Mouse (Mus musculus) heart, embryonic 11.5 days (tissue): ENCODE results near the gene Slc39a1. TPM values are rescaled to one million over a fixed set of nuclear protein-coding genes. Genes with fewer than 3 reads are reported as not detected.

Source experiments
- ATAC-seq: fragments of 200-750 bp; cut with Nextera tagmentation; replicated peaks from 2 replicates; pipeline ENCODE4 v1.8.0; 2017; ENCODE audit warnings: moderate library complexity; ENCODE audit not compliant: insufficient number of reproducible peaks, low FRiP score, low TSS enrichment
- H3K27ac ChIP-seq: fragments of 300-500 bp; sonication (generic); 2 replicates; pipeline ENCODE4 v1.5.1; 2014; ENCODE audit warnings: mild to moderate bottlenecking, low read depth, low read length
- H3K27me3 ChIP-seq: fragments of 300-500 bp; sonication (generic); 2 replicates; pipeline ENCODE4 v1.6.1; 2014; ENCODE audit warnings: mild to moderate bottlenecking, low read length, mixed read lengths; ENCODE audit not compliant: control insufficient read depth, insufficient read depth
- H3K36me3 ChIP-seq: fragments of 300-500 bp; sonication (generic); 2 replicates; pipeline ENCODE4 v1.6.1; 2014; ENCODE audit warnings: mild to moderate bottlenecking, low read length, moderate library complexity, mixed read lengths; ENCODE audit not compliant: control insufficient read depth, insufficient read depth
- H3K4me1 ChIP-seq: fragments of 300-500 bp; sonication (generic); 2 replicates; pipeline ENCODE4 v1.6.1; 2014; ENCODE audit warnings: low read length; ENCODE audit not compliant: control insufficient read depth, insufficient read depth
- H3K4me2 ChIP-seq: fragments of 300-500 bp; sonication (generic); 2 replicates; pipeline ENCODE4 v1.6.1; 2014; ENCODE audit warnings: mild to moderate bottlenecking, moderate library complexity
- H3K4me3 ChIP-seq: fragments of 300-500 bp; sonication (generic); 2 replicates; pipeline ENCODE4 v1.5.1; 2014; ENCODE audit warnings: low read depth, low read length
- H3K9ac ChIP-seq: fragments of 300-500 bp; sonication (generic); 2 replicates; pipeline ENCODE4 v1.6.1; 2014; ENCODE audit warnings: mild to moderate bottlenecking, low read depth, low read length, moderate library complexity
- H3K9me3 ChIP-seq: fragments of 300-500 bp; sonication (generic); replicated peaks from 2 replicates; pipeline ENCODE4 v1.6.1; 2016; ENCODE audit warnings: low read length; ENCODE audit not compliant: control insufficient read depth
- WGBS: fragments of 180-500 bp; shearing (Covaris S2); extraction: QIAGEN DNeasy Blood & Tissue Kit; methylation state at CpG from one replicate; pipeline ENCODE4 v1.1.7; 2014; ENCODE audit not compliant: insufficient replicate concordance; 5-methylcytosine and 5-hydroxymethylcytosine counted together
- polyA plus RNA-seq: library from polyadenylated mRNA; unstranded; fragments of >200 nt; fragmentation: Nextera tagmentation; extraction: Ambion mirVana; gene quantifications from 2 replicates; pipeline ENCODE4 v1.2.1, GENCODE M21; 2014

Gene Slc39a1
- polyA plus RNA-seq, 1 experiment from 2014 or later, result 80.8 TPM

GRCm38 (mm10) chr3:90224331-90224730 lies 23.6 kb upstream of the Slc39a1 start:
- Histone ChIP-seq H3K4me2 (no peak overlapping the region), H3K36me3 (peaks cover 17% of the 10 kb centered on the region), H3K9me3 (no peaks in the 10 kb centered on the region), H3K27ac (no peak overlapping the region), H3K27me3 (no peaks in the 10 kb centered on the region), H3K4me1 (peaks cover 18% of the 10 kb centered on the region), H3K4me3 (no peak overlapping the region), H3K9ac (no peak overlapping the region)
- ATAC-seq, result no peak
- 68% methylated on average over 10 of the region's 10 CpGs for WGBS

GRCm38 (mm10) chr3:90231075-90231474 lies 16.9 kb upstream of the Slc39a1 start:
- Histone ChIP-seq H3K9me3 (no peaks in the 10 kb centered on the region), H3K4me1 (0 out of 2 replicates have a peak, but pooled peaks cover 3% of the 10 kb centered on the region), H3K27ac (peak overlapping the region; percentile 84; the same call in 1 of the 2 replicates), H3K4me2 (peak overlapping the region; percentile 85), H3K36me3 (peaks cover 11% of the 10 kb centered on the region), H3K9ac (peak overlapping the region; percentile 86), H3K4me3 (peak overlapping the region; percentile 69), H3K27me3 (no peaks in the 10 kb centered on the region)
- 0 out of 2 replicates have a peak, but pooled peaks have one; percentile 2 for ATAC-seq
- 14% methylated on average over 8 of the region's 8 CpGs for WGBS

- Histone ChIP-seq H3K9ac (peak within 1 kb of the TSS; percentile 86), H3K4me3 (peak within 1 kb of the TSS; percentile 69), H3K9me3 (no peaks in the 10 kb centered on the region), H3K27ac (peak within 1 kb of the TSS; percentile 84), H3K4me2 (peak within 1 kb of the TSS; percentile 85), H3K4me1 (0 out of 2 replicates have a peak, but pooled peaks cover 3% of the 10 kb centered on the region), H3K27me3 (no peaks in the 10 kb centered on the region), H3K36me3 (peaks cover 11% of the 10 kb centered on the region)
- peak; percentile 91 for ATAC-seq
- under 1% methylated on average over 61 of the region's 61 CpGs for WGBS
Observed at GRCm38 (mm10) chr3:90231507-90232333, 16.3 kb upstream of the Slc39a1 start, which contains the start of gene Jtb. TSS of gene Jtb (plus strand) at chr3:90231597.

- Histone ChIP-seq H3K27ac (no peak overlapping the region), H3K27me3 (no peaks in the 10 kb centered on the region), H3K4me3 (no peak overlapping the region), H3K36me3 (no peaks in the 10 kb centered on the region), H3K9ac (no peak overlapping the region), H3K4me1 (peaks cover 9% of the 10 kb centered on the region; the same call in 1 of the 2 replicates), H3K9me3 (no peaks in the 10 kb centered on the region), H3K4me2 (no peak overlapping the region)
- 80% methylated on average over 2 of the region's 2 CpGs for WGBS
- no peak for ATAC-seq
Observed at GRCm38 (mm10) chr3:90241251-90241650, 6.7 kb upstream of the Slc39a1 start.

GRCm38 (mm10) chr3:90241669-90242358 lies 6.2 kb upstream of the Slc39a1 start:
- Histone ChIP-seq H3K27ac (no peak overlapping the region), H3K4me2 (no peak overlapping the region), H3K9ac (no peak overlapping the region), H3K4me3 (no peak overlapping the region), H3K4me1 (peaks cover 9% of the 10 kb centered on the region; the same call in 1 of the 2 replicates), H3K9me3 (no peaks in the 10 kb centered on the region), H3K27me3 (no peaks in the 10 kb centered on the region), H3K36me3 (no peaks in the 10 kb centered on the region)
- WGBS, result 72% methylated on average over 10 of the region's 10 CpGs
- ATAC-seq, result no peak

- 3% methylated on average over 19 of the region's 19 CpGs for WGBS
- peaks cover 9% of the 10 kb centered on the region; the same call in 1 of the 2 replicates for H3K4me1 ChIP-seq
- no peak within 1 kb of the TSS for H3K27ac ChIP-seq
- H3K4me3 ChIP-seq, result peak within 1 kb of the TSS; percentile 45
- peak within 1 kb of the TSS; percentile 59 for H3K9ac ChIP-seq
- H3K27me3 ChIP-seq, result no peaks in the 10 kb centered on the region
- no peaks in the 10 kb centered on the region for H3K9me3 ChIP-seq
- H3K4me2 ChIP-seq, result peak within 1 kb of the TSS; percentile 87
- H3K36me3 ChIP-seq, result no peaks in the 10 kb centered on the region
- 0 out of 2 replicates have a peak, but pooled peaks have one; percentile 39 for ATAC-seq
Observed at GRCm38 (mm10) chr3:90242984-90243775, 4.8 kb upstream of the Slc39a1 start, which contains the start of gene Creb3l4. TSS of gene Creb3l4 (minus strand) at chr3:90243512.

- no peak overlapping the region for H3K27ac ChIP-seq
- no peaks in the 10 kb centered on the region for H3K9me3 ChIP-seq
- H3K27me3 ChIP-seq, result no peaks in the 10 kb centered on the region
- peaks cover 13% of the 10 kb centered on the region for H3K4me1 ChIP-seq
- H3K4me2 ChIP-seq, result no peak overlapping the region
- H3K9ac ChIP-seq, result no peak overlapping the region
- 78% methylated on average over 2 of the region's 2 CpGs for WGBS
- no peak for ATAC-seq
- no peak overlapping the region for H3K4me3 ChIP-seq
- peaks cover 2% of the 10 kb centered on the region; the same call in 1 of the 2 replicates for H3K36me3 ChIP-seq
Observed at GRCm38 (mm10) chr3:90245406-90245805, 2.6 kb upstream of the Slc39a1 start.

- peak overlapping the region; percentile 89 for H3K9ac ChIP-seq
- H3K9me3 ChIP-seq, result no peaks in the 10 kb centered on the region
- WGBS, result 3% methylated on average over 3 of the region's 3 CpGs
- ATAC-seq, result no peak
- H3K4me3 ChIP-seq, result peak overlapping the region; percentile 81
- H3K27me3 ChIP-seq, result no peaks in the 10 kb centered on the region
- H3K36me3 ChIP-seq, result peaks cover 2% of the 10 kb centered on the region; the same call in 1 of the 2 replicates
- peaks cover 12% of the 10 kb centered on the region for H3K4me1 ChIP-seq
- H3K27ac ChIP-seq, result peak overlapping the region; percentile 95
- peak overlapping the region; percentile 93 for H3K4me2 ChIP-seq
Observed at GRCm38 (mm10) chr3:90247630-90247959, 377 bp upstream of the Slc39a1 start.
